Mouse (Mus musculus) kidney, postnatal 0 days (tissue): ENCODE measurements at regions not wholly inside any gene's neighbourhood (a gene's known extent, or its start where the extent isn't known, plus 50 kb on each side); places are given as distances from the start of the nearest gene placed in this dataset.

Source experiments
- ATAC-seq: fragments of 200-750 bp; cut with Nextera tagmentation; replicated peaks from 2 replicates; pipeline ENCODE4 v1.8.0; 2017; ENCODE audit warnings: low read depth, moderate number of reproducible peaks, moderate TSS enrichment, moderate library complexity; ENCODE audit not compliant: low FRiP score
- DNase-seq: peaks from one replicate; pipeline ENCODE4 v3.0.0-alpha.2; 2016; ENCODE audit warnings: low spot score
- H3K27ac ChIP-seq: fragments of 300-500 bp; sonication (generic); 2 replicates; pipeline ENCODE4 v1.5.1; 2014; ENCODE audit warnings: mild to moderate bottlenecking
- H3K27me3 ChIP-seq: fragments of 300-500 bp; sonication (generic); 2 replicates; pipeline ENCODE4 v1.6.1; 2014; ENCODE audit warnings: low read length, mixed read lengths; ENCODE audit not compliant: insufficient read depth
- H3K36me3 ChIP-seq: fragments of 300-500 bp; sonication (generic); 2 replicates; pipeline ENCODE4 v1.6.1; 2014; ENCODE audit warnings: low read length, mixed read lengths; ENCODE audit not compliant: insufficient read depth
- H3K4me1 ChIP-seq: fragments of 300-500 bp; sonication (generic); replicated peaks from 2 replicates; pipeline ENCODE4 v1.6.1; 2014; ENCODE audit warnings: antibody characterized with exemption, low read length, mixed read lengths; ENCODE audit not compliant: insufficient read depth
- H3K4me2 ChIP-seq: fragments of 300-500 bp; sonication (generic); 2 replicates; pipeline ENCODE4 v1.6.1; 2014; ENCODE audit warnings: mild to moderate bottlenecking, low read length, moderate library complexity, mixed read lengths
- H3K4me3 ChIP-seq: fragments of 300-500 bp; sonication (generic); replicated peaks from 2 replicates; pipeline ENCODE4 v1.5.1; 2014; ENCODE audit warnings: low read depth, low read length
- H3K9ac ChIP-seq: fragments of 300-500 bp; sonication (generic); 2 replicates; pipeline ENCODE4 v1.6.1; 2014; ENCODE audit warnings: low read depth, low read length
- H3K9me3 ChIP-seq: fragments of 300-500 bp; sonication (generic); replicated peaks from 2 replicates; pipeline ENCODE4 v1.6.1; 2016; ENCODE audit warnings: low read length, inconsistent platforms, mixed read lengths
- CTCF ChIP-seq: IDR thresholded peaks from 2 replicates; pipeline ENCODE4 v1.5.1; 2016; ENCODE audit warnings: antibody characterized with exemption, low read depth, mild to moderate bottlenecking, moderate library complexity
- WGBS: fragments of 180-500 bp; shearing (Covaris S2); extraction: QIAGEN DNeasy Blood & Tissue Kit; methylation state at CpG from one replicate; pipeline ENCODE4 v1.1.7; 2014; 5-methylcytosine and 5-hydroxymethylcytosine counted together

- no peaks in the 10 kb centered on the region for H3K4me1 ChIP-seq
- no peak overlapping the region for H3K9ac ChIP-seq
- TF ChIP-seq CTCF: no peak
- no peak overlapping the region for H3K4me2 ChIP-seq
- H3K4me3 ChIP-seq: no peak overlapping the region
- WGBS: 35% methylated on average over 2 of the region's 2 CpGs
- H3K9me3 ChIP-seq: no peaks in the 10 kb centered on the region
- DNase-seq (peak; percentile 15), ATAC-seq (peak; percentile 57; the same call in 1 of the 2 replicates)
- no peaks in the 10 kb centered on the region for H3K27me3 ChIP-seq
- H3K27ac ChIP-seq: no peak overlapping the region
- H3K36me3 ChIP-seq: no peaks in the 10 kb centered on the region
Observed at GRCm38 (mm10) chr4:31293752-31294151, 670.1 kb upstream of the Map3k7 start.

GRCm38 (mm10) chr4:31297848-31298247 is 666.0 kb upstream of the Map3k7 start:
- Histone ChIP-seq H3K36me3 (no peaks in the 10 kb centered on the region), H3K27ac (no peak overlapping the region), H3K9me3 (no peaks in the 10 kb centered on the region), H3K4me2 (no peak overlapping the region), H3K27me3 (no peaks in the 10 kb centered on the region), H3K4me3 (no peak overlapping the region), H3K9ac (no peak overlapping the region), H3K4me1 (no peaks in the 10 kb centered on the region)
- DNase-seq: no peak
- no peak for ATAC-seq
- TF ChIP-seq CTCF: no peak
- 86% methylated on average over 3 of the region's 3 CpGs for WGBS

GRCm38 (mm10) chr4:31319269-31319668 is 644.6 kb upstream of the Map3k7 start:
- Histone ChIP-seq H3K4me1 (no peaks in the 10 kb centered on the region), H3K36me3 (no peaks in the 10 kb centered on the region), H3K27me3 (no peaks in the 10 kb centered on the region), H3K4me3 (no peak overlapping the region), H3K27ac (no peak overlapping the region), H3K9me3 (no peaks in the 10 kb centered on the region), H3K4me2 (no peak overlapping the region), H3K9ac (no peak overlapping the region)
- DNase-seq (no peak), ATAC-seq (no peak)
- TF ChIP-seq CTCF: no peak
- WGBS: 63% methylated on average over 6 of the region's 6 CpGs

- Histone ChIP-seq H3K27ac (no peak overlapping the region), H3K4me2 (no peak overlapping the region), H3K9me3 (no peaks in the 10 kb centered on the region), H3K4me3 (no peak overlapping the region), H3K36me3 (no peaks in the 10 kb centered on the region), H3K4me1 (no peaks in the 10 kb centered on the region), H3K9ac (no peak overlapping the region), H3K27me3 (no peaks in the 10 kb centered on the region)
- ATAC-seq (no peak), DNase-seq (no peak)
- 62% methylated on average over 8 of the region's 8 CpGs for WGBS
- no peak for TF ChIP-seq CTCF
Observed at GRCm38 (mm10) chr4:31320734-31321507, 643.0 kb upstream of the Map3k7 start.

GRCm38 (mm10) chr4:31323816-31324215 is 640.1 kb upstream of the Map3k7 start:
- Histone ChIP-seq H3K27ac (no peak overlapping the region), H3K9me3 (no peaks in the 10 kb centered on the region), H3K4me3 (no peak overlapping the region), H3K36me3 (no peaks in the 10 kb centered on the region), H3K9ac (no peak overlapping the region), H3K27me3 (no peaks in the 10 kb centered on the region), H3K4me1 (no peaks in the 10 kb centered on the region), H3K4me2 (no peak overlapping the region)
- 95% methylated on average over 3 of the region's 3 CpGs for WGBS
- no peak for DNase-seq
- no peak for TF ChIP-seq CTCF
- no peak for ATAC-seq

GRCm38 (mm10) chr4:31328798-31329197 is 635.1 kb upstream of the Map3k7 start:
- Histone ChIP-seq H3K27ac (no peak overlapping the region), H3K4me1 (no peaks in the 10 kb centered on the region), H3K9me3 (no peaks in the 10 kb centered on the region), H3K27me3 (no peaks in the 10 kb centered on the region), H3K9ac (no peak overlapping the region), H3K4me2 (no peak overlapping the region), H3K36me3 (no peaks in the 10 kb centered on the region), H3K4me3 (no peak overlapping the region)
- no peak for ATAC-seq
- no peak for TF ChIP-seq CTCF
- no peak for DNase-seq
- WGBS: 73% methylated on average over 5 of the region's 5 CpGs

- DNase-seq (no peak), ATAC-seq (no peak)
- no peaks in the 10 kb centered on the region for H3K27me3 ChIP-seq
- TF ChIP-seq CTCF: no peak
- no peak overlapping the region for H3K4me2 ChIP-seq
- H3K27ac ChIP-seq: no peak overlapping the region
- H3K9ac ChIP-seq: no peak overlapping the region
- H3K4me1 ChIP-seq: no peaks in the 10 kb centered on the region
- no peaks in the 10 kb centered on the region for H3K36me3 ChIP-seq
- H3K4me3 ChIP-seq: no peak overlapping the region
- no peaks in the 10 kb centered on the region for H3K9me3 ChIP-seq
Observed at GRCm38 (mm10) chr4:31331053-31331452, 632.8 kb upstream of the Map3k7 start.
